Mouse (Mus musculus) embryo, embryonic 10 days (tissue): ENCODE data around the gene Krt80.
A peak's percentile ranks its signal among the peaks of the same experiment; 100 is the strongest.

ENCODE experiments used
- DNase-seq: peaks from one replicate; pipeline ENCODE4 v3.0.0-alpha.2; 2015; ENCODE audit warnings: low spot score

Krt80 gene

GRCm38 (mm10) chr15:101370101-101370911, at the start of gene Krt80:
Krt80 (minus strand) TSS chr15:101370162.
- DNase-seq, result no peak

- no peak for DNase-seq
Measured at GRCm38 (mm10) chr15:101418950-101419349, 49.0 kb upstream of the Krt80 start.

DNA sequence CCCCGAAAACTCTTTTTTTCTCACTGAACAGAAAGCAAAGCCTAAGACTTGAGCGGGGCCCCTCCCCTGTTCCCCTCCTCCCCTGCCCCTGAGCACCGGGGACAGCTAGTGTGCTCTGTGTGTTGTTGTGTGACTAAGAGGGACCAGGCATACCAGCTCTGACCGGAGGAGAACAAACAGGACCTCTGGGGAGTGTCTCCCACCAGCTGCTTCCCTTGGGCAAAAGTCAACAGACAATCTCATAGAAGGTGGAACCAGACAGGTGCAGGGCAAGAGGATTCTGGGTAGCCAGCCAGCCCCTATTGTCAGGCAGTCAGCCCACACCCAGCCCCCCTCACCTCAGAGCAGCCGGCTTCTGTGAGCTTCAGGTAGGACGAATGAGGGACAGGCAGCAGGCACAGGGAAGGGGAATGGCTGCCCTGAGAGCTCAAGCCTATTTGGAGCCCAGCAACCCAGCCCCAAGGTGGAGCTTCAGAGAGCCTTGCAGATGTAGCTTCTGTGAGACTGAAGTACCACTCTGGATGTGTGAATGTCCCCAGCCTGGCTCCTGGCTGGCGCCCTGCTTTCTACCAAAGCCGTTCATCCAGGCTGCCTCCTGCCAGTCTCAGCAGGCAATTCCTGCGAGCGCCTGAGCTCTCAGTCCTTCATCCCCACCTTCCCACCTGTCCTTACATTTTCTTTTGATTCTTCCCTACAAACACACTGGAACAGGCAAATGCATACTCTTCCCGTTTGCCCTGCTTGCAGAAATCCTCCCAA, 45.0 kb upstream of the Krt80 start:
- DNase-seq, result no peak

- DNase-seq, result peak; percentile 53
Measured at GRCm38 (mm10) chr15:101413916-101414635, 44.1 kb upstream of the Krt80 start.

- DNase-seq, result no peak
Measured at GRCm38 (mm10) chr15:101412188-101412587, 42.2 kb upstream of the Krt80 start.

DNA sequence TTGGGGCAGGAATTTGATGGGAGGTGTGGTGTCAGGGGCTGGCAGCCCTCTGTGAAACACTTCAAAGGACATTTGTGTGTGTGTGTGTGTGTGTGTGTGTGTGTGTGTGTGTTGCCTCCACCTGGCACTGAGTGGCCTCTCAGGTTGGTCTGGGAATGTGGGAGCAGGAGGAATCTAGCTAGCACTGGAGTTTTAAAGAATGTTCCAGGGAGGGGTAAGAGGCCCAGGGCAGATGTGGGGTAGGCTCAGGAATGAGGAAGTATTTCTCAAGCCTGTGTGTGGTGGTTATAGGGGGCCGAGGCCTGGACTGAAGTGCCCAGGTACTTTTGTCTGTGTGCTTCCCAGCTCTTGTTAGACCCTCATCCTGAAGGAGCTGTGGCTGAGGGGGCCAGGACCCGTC, 40.8 kb upstream of the Krt80 start, which contains the start of gene Krt7:
Krt7 (plus strand) TSS at position 269 of the 400 bp plus-strand sequence.
- DNase-seq, result no peak

GRCm38 (mm10) chr15:101398269-101398668, 28.3 kb upstream of the Krt80 start:
- DNase-seq, result no peak

DNA sequence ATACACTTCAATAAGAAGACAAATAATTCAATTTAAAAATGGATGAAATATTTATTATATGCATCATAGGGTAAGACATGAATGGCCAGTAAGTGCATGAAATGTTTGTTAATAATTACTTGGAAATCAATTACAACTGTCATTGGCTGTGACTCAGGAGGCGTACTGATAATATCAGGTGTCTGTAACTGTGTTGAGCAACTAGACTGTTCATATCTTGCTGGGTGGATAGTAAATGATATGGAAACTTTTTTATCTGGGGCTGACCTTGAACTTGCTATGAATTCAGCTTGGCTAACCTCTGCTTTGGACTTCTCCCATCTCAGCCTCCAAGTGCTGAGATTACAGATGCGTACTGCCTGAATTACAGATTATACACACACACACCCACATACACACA, 27.7 kb upstream of the Krt80 start:
- no peak for DNase-seq

- DNase-seq, result no peak
Measured at GRCm38 (mm10) chr15:101396921-101397320, 27.0 kb upstream of the Krt80 start.

- no peak for DNase-seq
Measured at GRCm38 (mm10) chr15:101396466-101396865, 26.5 kb upstream of the Krt80 start.

DNA sequence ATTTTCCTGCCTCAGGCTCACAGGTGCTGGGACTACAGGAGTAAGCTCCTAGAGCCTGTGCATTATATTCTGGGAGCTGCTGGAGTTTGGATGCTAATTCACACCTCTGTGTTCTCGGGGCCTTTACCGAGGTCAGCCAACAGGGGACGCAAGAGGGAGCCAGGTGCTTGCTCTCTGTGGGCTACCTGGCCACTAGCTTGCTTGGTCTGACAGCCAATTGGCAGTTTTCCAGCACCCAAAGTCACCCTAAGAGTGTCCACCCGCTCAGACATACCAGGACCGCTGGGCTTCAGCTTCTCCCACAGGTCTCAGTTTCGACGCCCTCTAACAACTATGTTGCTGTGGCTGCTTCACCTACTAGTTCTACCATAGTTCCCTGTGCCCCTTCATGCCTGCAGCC, 24.9 kb upstream of the Krt80 start:
- DNase-seq, result no peak

- DNase-seq, result no peak
Measured at GRCm38 (mm10) chr15:101392251-101392650, 22.3 kb upstream of the Krt80 start.

DNA sequence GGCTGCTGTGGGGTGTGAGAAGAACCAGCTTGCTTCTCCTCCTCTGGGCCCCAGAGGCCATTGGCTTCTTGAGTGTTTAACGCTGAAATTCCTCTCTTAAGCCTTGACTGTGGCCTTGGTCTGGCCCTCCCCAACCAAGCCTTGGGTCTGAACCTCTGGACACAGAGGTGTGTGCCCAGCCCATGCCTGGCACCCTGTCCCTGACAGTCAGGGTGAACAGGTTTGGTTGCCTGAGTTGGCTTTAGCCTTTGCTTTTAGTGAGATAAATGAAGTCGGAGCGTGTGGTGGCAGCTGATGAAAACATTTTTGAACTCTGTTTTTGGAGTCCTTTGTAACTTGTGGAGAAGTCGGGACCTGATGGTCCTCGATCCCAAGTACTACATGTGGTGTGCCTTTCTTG, 20.2 kb upstream of the Krt80 start:
- DNase-seq, result no peak

DNA sequence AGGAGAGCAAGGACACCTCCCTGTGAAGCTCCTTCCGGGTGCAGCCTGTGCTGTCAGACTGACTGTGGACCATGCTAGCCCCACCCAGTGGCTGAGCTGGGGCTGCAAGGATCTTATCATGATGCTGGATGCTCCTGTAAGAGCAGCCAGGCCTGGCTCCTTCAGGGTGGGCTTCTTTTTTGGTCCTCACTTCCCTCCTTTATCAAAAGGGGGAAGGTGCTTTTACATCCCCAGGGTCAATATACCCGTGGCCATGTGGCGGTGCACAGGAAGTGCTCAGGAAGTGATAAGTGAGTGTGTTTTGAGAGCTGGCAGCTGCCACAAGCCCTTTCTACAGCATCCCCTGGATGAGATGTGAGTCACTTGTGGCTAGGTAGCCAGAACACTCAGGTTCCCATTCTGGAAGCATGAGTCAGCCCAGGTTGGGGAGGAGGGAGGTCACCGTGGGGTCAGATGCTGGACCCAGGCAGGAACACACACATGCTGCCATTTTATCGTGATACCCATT, 18.1 kb upstream of the Krt80 start:
- DNase-seq, result peak; percentile 26

- DNase-seq, result no peak
Measured at GRCm38 (mm10) chr15:101387176-101387575, 17.2 kb upstream of the Krt80 start.

GRCm38 (mm10) chr15:101385064-101385463, 15.1 kb upstream of the Krt80 start:
- DNase-seq, result no peak

DNA sequence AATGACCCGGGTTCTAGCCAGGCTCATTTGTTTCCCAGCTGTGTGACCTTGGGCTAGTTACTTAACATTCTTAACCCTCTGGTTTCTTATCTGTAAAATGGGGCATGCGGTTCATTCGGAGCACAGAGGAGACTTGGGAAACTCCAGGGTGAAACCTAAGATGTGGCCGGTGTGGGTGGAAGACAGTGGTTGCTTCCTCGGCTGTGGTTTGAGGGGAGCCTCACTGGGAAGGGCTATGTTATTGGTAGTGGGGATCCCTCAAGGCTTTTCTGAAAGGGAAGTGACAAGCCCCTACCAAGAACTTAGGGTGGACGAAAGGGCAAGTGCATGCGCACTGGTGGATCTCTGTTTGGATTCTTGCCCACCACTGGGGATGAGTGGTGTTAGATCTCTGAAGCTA, 14.6 kb upstream of the Krt80 start:
- no peak for DNase-seq

DNA sequence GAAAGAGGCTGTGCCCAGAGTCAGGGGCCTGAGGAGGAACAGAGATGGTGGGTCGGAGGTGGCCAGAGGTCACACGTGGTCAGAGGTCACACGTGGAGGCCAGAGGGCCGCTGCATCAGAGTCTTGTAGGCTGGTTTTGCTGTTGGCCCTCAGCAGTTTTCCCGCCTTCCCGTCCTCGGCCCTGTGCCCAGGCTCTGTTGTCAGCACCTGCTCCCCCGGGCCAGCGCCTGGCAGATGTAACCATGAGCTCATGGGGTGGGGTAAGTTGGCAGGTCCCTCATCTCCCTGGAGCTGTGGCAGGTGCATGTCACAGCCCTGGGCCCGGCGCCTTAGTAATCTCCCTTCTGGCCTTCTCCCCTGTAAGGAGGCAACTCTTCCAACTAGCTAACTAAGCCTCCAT, 12.8 kb upstream of the Krt80 start:
- DNase-seq, result no peak

DNA sequence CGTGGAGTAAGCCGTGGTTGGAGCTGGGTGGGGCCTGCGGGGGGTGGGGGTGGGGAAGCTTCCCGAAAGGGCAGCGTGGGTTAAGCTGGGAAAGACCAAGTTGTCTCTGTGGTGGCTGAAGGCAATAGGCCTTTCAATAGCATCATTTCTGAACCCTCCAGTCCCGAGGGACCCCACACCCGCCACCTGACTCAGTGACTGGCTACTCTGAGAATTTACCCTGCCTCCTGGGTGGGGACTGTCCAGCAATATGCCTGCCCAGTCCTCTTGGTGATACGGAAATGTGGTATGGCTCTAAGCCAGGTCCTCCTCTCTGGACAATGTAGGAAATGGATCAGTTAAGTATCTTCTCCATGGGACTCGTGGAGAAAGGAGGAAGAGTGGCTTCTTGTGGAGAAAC, 11.8 kb upstream of the Krt80 start:
- no peak for DNase-seq

- DNase-seq, result no peak
Measured at GRCm38 (mm10) chr15:101378646-101379045, 8.7 kb upstream of the Krt80 start.

- no peak for DNase-seq
Measured at GRCm38 (mm10) chr15:101376776-101377061, 6.8 kb upstream of the Krt80 start.

DNA sequence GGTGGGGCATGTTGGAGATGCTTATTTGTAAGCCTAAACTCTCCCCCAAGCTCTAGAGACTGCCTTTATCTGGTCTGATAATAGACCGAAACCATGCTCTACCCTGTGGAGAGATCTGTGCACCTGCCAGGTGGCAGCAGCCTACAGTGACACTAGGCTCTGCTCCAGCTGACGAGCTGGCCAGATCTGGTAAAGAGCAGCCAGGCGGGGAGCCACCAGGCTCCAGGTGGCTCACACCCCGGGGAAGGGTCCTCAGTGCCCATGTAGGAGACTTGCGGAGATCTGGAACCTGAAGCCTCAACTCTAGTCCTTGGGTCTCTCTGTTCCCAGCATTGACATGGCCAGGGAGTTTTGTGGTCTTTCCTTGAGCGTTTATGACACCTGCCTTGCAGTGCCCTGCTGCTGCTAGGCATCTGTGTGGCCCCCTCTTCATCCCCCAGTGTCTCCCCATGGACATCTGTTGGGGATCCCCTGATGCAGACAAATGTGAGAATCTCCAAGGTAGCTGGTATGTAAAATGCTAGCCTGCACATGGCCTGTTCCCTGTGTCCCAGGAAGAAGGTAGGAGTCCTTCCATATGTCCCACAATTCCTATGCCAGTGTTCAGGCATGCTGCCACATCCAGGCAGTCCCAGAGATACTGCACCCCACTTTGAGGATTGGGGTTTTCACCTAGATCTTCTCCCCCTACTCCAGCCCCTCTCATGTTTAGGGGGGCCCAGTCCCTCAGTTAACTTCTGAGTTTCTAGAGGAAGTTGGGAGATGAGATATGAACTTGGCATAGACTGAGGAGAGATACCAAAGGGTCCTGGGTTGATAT, 6.2 kb upstream of the Krt80 start:
- no peak for DNase-seq
